Mouse (Mus musculus) liver, postnatal 0 days (tissue): ENCODE data around the gene Unc45a.

Source experiments
- CTCF ChIP-seq: sonication (generic); IDR thresholded peaks from 2 replicates; pipeline ENCODE4 v1.5.1; 2016; ENCODE audit warnings: antibody characterized with exemption, low read depth
- EP300 ChIP-seq: IDR thresholded peaks from 2 replicates; pipeline ENCODE4 v1.6.1; 2016; ENCODE audit warnings: antibody characterized with exemption, low read depth, mild to moderate bottlenecking

DNA sequence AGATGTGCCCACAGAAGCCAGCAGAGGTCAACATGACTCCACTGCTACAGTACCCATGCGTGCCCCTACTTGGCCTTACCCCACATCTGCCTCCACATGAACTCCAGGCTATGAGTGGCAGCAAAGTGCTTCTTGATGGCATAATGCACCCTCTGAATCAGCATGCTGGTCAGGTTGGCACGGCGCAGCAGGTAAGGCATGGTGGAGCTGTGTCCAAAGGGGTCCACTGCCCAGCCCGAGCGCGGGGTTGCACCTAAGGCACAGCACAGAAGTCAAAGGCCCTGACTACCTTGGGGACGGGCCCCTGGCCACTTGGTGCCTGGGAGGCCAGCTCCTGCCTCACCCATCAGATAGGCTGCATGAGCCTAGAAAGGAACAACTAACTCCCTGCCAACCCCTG, 26.4 kb upstream of the Unc45a start:
- TF ChIP-seq EP300: no peak
- no peak for TF ChIP-seq CTCF
